Mouse (Mus musculus) gastrocnemius, postnatal 10 days (tissue): ENCODE results near the gene Exoc4. TPM values are rescaled to one million over a fixed set of nuclear protein-coding genes. Genes with fewer than 3 reads are reported as not detected.

Experiments used
- DNase-seq: peaks from one replicate; pipeline ENCODE4 v3.0.0; 2021; ENCODE audit warnings: mixed read lengths
- total RNA-seq, 2 experiments: library from RNA; stranded (reverse); gene quantifications; 2 replicates each; pipeline ENCODE4 v1.2.3; 2021

Exoc4 gene
- total RNA-seq, 2 experiments from 2014 or later = 39.1 to 49.3 TPM

DNA sequence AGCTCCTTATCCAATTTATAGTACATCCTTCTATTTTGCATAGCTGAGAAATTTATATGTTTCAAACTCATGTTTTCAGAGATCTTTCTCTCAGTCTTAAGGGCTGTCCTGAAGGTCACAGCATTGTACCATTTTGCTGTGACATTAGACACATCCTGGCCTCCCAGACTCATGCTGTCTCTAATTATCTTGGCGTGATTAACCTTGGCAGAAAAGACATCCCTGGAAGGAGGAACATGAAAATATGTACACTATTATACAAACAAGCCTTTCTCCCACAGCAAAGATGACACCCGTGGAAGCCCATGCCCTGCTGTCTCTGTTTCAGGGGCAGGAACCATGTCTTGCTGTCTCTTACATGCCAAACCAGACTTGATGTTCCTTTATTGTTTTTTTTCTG is 59.8 kb downstream of the Exoc4 start:
- no peak for DNase-seq

GRCm38 (mm10) chr6:33310486-33310885 is 61.6 kb downstream of the Exoc4 start:
- DNase-seq = no peak

GRCm38 (mm10) chr6:33322849-33323248 is 74.0 kb downstream of the Exoc4 start:
- DNase-seq = no peak

DNA sequence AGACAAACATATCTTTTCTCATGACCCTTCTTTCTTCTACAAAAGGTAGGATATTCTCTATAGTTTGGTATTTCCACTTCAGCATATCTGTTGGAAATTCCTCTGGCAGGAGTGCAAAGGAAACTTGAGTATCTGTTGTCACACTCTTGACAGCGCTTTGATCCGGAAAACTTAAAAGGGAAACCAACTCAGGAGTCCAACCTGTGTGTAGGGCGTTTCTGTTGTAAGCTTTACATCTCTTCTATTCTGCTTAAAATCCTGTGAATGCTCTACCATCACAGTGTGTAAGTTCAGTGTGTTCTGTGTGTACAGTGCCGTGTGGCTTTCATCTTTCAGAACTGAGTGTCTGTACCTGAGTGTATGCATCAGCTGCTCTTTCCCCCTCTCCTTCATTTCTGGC is 74.5 kb downstream of the Exoc4 start:
- no peak for DNase-seq

GRCm38 (mm10) chr6:33328326-33328725 is 79.4 kb downstream of the Exoc4 start:
- DNase-seq = no peak

GRCm38 (mm10) chr6:33347088-33347775 is 98.3 kb downstream of the Exoc4 start:
- no peak for DNase-seq

GRCm38 (mm10) chr6:33361613-33362012 is 112.7 kb downstream of the Exoc4 start:
- peak; percentile 11 for DNase-seq

DNA sequence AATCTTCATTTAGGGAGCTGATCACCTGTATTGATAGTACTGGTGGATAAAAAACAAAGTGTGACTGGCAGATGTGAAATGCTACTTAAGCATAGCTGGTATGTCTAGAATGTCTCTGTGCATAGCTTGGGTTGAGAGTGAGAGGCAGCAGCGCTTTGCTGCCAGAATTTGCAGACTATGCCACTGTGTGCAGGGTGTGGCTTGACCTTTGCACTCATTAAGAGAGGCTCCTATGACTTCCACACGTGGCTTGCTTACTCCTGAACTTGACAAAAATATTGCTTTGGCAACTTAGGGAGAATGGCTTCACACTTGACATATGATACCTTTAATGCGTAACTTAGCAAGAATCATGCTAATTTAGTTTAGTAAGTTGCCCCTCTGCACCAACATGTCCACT is 131.6 kb downstream of the Exoc4 start:
- DNase-seq = no peak

GRCm38 (mm10) chr6:33382176-33382575 is 133.3 kb downstream of the Exoc4 start:
- no peak for DNase-seq

DNA sequence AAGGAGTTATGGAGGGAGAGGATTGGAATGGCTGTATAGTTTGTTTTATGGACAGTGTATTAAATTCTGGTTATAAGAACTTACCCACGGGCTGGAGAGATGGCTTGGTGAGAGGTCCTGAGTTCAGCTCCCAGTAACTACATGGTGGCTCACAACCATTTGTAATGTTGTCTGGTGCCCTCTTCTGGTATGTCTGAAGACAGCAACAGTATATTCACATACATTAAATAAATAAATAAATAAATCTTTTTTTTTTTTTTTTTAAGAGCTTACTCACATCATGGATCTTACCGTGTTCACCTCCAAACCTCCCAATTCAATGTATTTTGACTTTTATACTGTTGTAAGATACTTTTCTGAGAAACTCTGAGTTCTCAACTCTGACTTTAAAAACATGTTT is 143.1 kb downstream of the Exoc4 start:
- no peak for DNase-seq

DNA sequence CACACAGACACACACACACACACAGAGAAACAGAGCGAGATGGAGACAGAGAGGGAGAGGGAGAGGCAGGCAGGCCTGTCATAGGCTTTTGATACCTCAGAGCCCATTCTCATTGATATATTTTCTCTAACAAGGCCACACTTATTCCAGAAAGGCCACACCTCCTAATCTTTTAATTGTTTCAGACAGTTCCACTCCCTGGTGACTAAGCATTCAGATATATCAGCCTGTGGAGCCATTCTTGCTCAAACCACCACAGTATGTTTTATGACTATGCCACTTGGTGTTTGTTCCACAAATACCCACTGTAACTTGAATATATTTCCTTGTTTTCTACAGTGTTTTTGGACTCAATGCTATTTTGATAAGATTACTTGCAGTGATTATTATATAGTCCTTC is 150.6 kb downstream of the Exoc4 start:
- DNase-seq = no peak

- no peak for DNase-seq
Observed at GRCm38 (mm10) chr6:33401161-33401560, 152.3 kb downstream of the Exoc4 start.

- DNase-seq = no peak
Observed at GRCm38 (mm10) chr6:33405562-33406275, 156.8 kb downstream of the Exoc4 start.

DNA sequence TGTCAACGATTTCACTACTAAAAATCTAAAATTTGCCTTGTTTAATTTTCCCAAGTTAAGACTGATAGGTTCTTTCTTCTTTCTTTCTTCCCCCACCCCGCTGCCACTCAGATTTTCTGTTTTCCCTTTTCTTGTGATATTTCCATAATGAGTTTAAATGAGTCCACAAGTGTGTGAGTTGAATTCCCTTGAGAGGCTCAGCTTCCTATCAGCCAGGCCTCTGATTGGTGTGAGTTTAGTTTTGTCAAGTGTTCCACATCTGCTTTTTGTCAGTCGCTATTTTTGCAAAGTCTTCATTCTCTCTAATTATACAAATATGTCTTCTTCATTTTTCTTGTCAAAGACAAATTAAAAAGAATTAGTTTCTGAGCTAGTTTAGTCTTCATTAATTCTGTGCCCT is 160.7 kb downstream of the Exoc4 start:
- DNase-seq = no peak

DNA sequence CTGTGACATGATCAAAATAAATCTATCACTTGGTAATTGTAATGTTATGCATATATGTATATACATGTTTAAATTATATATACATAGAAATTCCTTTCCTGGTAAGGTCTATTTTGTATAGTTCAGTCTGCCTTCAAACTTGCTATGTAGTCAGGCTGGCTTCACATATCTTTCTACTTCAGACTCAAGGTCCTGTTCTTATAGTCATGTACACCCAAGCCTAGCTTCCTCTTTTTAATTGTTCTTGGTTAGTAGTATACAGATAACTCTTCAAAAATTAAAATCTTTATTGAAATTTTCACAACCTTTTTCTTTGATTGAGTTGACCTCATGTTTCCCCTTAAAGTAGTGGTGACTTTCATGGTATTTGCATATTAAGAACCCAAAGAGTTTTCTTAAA is 176.1 kb downstream of the Exoc4 start:
- DNase-seq = no peak

DNA sequence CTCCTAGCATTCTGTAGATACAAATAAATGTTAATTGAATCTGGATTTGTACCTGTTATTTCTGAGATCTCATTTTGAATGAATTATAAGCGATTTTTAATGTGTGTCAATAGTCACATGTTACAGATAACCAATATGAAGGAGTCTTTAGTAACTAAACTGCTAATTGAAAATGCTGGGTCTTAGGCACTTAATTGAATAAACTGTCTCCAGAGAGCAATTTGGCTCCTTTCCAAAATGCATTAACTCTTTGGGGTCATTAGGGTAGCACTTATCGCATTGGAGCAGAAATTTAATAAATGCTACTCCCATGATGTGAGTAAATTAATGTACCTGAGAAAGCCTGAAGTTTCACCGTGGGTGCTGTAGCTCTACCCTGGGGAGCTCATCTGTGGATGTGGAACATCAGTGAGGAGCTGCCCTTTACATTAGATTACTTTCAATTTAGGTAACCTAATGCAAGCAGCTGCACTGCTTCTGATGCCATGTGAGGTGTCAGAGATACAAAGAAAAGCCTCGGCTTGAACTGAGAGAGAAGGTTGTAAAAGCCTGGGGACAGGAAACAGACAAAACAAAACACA is 182.4 kb downstream of the Exoc4 start:
- no peak for DNase-seq

DNA sequence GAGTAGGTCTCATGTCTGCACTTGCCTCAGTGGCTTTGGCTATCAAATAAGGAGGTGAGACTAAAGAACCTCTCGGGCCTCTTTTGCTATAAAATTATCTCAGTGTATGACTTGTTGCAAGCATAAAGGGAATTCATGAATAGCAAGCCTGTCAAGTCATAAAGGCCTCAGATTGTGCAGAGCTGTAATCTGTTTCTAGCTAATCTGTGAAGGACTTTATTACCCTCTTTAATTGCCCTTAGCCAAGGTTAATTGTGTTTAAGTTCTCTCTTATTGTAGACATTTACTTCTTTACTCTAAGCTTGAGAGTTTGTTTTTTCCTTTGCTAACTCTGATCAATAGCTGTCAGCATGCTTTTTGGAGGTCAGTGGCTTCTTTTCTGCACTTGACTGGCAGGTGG is 191.6 kb downstream of the Exoc4 start:
- no peak for DNase-seq

GRCm38 (mm10) chr6:33453810-33454209 is 204.9 kb downstream of the Exoc4 start:
- DNase-seq = no peak

DNA sequence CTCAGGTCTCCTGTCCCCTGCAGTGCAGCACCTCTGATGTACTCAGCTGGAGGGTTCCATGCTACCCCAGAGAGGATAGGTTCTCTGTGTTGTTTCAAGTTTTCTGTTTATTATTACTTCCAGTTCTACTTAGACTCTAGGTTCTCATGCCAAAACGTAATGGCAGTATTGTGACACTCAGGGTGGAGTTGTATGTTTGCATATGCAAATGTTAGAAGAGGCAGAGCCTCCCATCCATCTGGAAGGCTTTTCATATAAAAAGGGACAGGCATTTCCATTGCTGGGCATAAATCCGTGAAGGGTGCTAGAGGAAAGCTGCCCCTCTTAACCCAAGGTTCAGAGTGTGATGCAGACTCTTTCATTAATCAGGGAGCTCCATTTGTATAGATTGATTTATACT is 205.5 kb downstream of the Exoc4 start:
- no peak for DNase-seq

DNA sequence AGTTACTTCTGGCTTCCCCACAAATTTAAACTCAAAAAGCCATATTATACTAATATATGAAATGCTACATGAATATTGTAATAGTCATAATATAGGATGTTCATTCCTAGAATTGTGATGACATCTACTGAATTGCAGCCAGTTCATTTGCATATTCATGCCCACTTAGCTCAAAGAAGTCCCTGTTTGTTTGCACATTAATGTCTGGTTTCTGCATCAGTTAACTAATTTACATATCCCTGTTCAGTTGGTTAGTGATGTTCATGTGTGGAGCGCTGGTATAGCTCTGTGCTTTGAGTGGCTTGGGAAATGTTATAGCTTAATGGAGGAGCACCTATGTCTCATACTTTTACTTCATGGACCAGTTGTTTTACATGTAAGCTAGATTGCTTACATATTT is 206.4 kb downstream of the Exoc4 start:
- DNase-seq = no peak

- DNase-seq = no peak
Observed at GRCm38 (mm10) chr6:33464862-33465261, 216.0 kb downstream of the Exoc4 start.

DNA sequence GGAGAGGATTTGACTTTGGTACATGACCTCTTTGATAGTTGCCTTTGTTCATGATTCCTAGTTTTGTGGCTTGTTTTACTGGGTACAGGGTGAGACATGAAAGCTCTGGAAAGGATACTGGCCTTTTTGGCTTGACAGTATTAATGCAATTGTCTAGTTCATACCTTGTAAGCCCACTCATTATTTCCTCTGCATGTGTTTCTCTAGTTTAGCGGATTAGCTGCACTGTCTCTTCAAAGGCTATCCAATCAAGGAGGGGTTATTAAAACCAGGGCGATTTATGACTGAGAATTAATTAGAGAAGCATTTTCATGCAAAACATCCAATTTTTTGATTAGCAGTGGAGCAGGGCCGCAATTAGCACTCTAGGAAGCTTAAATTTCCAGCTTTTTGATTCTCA is 216.5 kb downstream of the Exoc4 start:
- DNase-seq = no peak

DNA sequence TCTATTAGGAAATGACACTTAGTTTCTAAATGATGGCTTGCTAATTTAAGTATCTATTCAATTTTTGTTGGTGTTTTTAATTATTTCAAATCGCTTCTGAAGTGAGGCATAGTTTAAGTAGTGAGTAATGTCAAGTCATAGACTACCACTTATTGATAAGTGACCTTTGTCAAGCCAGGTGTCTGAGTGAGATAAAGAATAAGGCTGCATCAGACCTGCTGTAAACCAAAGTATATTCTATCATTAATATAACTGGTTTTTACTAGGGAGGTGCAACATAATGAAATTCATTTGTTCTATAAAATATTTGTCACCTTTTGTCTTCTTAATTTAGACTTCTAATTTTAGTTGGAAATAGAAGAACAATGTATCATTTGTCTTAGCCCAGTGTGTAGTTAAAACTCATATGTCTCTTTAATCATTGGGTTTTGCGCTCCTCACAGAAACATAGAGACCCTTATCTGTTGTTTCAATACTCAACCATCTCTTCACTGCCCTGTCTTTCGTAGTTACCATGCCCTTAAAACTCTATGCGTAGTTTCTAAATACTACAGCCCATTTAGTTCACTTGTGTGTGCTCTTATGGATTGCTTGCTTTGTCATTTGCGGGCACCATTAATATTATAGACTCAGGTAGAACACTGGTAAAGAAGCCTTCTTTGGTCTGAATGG is 217.4 kb downstream of the Exoc4 start:
- DNase-seq = no peak
